Mouse (Mus musculus) cerebellum, adult (tissue): ENCODE data around the gene Zfpm1.
A peak's percentile ranks its signal among the peaks of the same experiment; 100 is the strongest.

Source experiments
- ATAC-seq: cut with Nextera tagmentation; 2 replicates; pipeline ENCODE4 v1.9.2; 2017; ENCODE audit warnings: mild to moderate bottlenecking, moderate library complexity, mixed read lengths; ENCODE audit not compliant: insufficient number of reproducible peaks, low FRiP score, low TSS enrichment

Zfpm1 gene

DNA sequence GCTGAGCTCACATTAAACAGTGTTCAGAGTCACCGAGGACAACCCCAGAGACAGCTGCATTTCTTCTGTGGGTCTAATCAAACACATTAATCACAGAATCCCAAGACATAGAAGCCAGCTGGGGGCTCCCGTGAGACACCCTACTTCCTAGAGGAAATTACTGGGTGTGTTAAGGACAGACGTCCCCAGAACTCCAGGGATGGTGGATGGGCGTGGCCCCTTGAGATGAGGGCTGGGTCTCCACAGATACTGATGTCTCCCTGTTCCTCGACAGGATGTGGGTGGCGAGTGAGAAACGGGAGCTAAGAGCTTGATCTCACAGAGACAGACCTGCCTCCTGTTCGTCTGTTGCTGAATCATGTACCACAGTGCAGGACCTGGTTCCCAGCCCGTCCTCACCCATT is 60.9 kb downstream of the Zfpm1 start:
- no peak for ATAC-seq

DNA sequence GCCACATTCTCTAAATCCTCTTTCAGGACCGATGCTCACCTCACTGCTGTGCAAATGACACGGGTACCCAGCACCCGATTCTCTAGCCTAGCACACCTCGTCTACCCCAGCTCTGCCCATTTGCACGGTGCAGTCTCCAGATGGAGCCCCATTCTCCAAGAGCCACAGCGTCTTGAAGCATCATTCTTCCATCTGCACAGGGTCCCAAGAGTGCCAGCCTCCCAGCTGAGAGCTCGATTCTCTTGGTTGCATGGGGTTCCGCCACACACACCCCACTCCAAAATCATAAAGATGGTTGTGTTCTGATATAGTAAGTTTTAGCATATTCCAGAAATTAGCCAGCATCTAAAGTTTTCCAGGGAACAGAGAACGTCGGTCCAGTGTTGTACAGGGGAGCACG is 61.4 kb downstream of the Zfpm1 start:
- ATAC-seq = no peak

DNA sequence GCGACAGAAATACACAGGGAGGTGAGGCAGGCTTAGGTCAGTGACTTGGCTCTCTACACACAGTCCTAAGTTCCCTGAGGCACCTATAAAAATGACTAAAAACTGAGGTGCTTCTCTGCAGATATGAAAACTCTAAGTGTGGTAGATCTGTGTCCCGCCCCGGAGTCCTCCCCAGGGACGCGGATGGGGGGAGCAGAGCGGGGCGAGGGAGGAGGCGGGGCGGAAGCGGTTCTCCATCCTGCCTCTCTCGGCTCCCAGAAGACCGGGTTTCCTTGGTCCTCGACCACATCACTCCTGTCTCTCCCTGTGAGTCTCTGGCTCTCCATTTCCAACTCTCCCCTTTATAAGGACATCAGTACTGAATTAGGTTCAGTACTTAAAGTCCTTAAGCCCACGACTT is 61.8 kb downstream of the Zfpm1 start:
- no peak for ATAC-seq

DNA sequence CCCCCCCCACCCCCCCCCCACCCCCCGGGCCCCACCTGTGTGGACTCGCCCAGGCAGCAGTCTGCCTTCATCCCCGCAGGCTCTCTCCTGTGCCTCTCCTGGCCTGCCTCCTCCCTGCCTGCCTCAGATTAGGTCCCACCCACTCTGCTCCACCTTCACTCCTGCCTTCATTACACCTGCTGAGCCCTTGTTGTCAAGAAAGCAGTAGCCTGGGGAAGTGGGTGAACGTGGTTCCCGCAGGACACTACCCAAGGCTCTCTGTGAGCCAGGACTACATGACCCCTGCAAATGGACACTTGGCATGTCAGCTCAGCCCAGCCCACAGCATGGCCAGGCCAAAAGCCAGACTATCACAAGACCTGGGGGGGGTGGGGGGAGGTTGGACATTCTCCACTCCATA is 62.3 kb downstream of the Zfpm1 start:
- 0 out of 2 replicates have a peak, but pooled peaks have one; percentile 7 for ATAC-seq

DNA sequence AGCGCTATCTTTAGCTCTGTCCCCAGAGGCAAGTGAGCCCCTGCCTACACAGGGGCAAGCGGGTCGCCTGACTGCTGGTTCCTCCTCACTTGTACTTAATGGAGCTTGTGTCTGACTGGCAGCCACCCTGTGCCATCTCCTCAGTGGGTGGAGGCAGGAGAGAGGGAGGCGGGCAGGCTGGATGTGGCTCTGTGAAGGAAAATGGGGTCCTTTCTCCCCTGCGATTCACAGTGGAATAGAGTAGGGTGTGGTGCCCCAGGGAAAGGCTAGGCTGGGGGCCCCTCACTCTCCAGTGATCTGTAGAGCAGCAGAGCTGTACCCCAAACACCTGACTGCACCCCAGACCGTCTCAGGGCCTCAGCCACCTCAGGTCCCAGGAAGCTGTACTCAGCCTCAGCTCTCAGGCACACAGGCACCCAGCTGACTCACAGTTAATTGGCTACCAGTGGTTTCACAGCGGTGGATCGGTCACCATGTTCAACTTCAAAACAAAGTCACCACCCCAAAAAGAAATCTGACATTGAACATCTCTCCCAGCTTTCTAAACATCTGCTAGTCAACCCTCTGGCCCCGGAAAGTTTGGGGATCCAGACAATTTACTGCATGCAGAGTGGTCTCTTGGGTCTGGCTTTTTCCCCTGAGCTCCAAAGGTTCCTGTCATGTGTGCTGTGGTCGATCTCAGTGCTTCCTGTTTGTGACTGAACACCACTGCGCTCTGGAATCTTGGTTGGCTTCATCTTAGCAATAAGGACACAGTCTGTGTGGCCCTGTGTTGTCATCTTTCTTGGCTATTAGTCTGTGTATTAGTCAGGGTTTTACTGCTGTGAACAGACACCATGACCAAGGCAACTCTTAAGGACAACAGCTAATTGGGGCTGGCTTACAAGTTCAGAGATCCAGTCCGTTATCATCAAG is 63.5 kb downstream of the Zfpm1 start:
- no peak for ATAC-seq

DNA sequence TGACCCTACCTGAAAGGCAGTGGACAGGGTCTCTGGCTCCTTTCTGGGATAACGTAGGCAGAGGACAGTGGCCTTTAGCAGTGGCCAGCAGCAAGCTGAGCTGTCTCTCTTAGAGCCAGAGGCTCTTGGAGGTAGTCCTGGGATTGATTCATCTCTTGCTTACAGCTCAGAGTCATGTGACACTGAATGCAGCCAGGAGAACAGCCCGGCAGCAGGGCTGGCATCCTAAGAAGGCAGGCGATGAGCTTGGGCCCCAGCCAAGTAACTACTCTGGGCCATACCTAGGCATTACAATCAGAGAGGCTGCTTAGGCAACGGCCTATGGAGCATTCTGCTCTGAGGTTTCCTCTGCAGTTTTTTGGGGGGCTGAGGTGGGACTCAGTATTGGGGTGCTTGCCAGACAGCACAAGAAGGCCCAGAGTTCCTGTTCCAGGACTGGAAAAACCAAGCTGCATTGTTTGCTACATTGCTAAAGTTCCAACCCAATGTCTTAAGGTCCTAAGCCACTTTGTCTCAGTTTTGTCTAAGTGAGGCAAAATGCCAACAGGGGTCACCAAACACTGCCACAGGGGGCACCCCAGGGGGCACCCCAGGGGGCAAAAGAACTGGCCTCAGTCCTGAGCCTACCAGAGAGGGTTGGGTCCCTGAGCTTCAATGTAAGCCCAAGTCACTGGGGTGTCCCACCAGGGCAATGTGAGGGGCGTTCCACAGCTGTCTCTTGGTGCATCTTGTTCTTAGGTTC is 66.0 kb downstream of the Zfpm1 start:
- peak; percentile 74 for ATAC-seq

DNA sequence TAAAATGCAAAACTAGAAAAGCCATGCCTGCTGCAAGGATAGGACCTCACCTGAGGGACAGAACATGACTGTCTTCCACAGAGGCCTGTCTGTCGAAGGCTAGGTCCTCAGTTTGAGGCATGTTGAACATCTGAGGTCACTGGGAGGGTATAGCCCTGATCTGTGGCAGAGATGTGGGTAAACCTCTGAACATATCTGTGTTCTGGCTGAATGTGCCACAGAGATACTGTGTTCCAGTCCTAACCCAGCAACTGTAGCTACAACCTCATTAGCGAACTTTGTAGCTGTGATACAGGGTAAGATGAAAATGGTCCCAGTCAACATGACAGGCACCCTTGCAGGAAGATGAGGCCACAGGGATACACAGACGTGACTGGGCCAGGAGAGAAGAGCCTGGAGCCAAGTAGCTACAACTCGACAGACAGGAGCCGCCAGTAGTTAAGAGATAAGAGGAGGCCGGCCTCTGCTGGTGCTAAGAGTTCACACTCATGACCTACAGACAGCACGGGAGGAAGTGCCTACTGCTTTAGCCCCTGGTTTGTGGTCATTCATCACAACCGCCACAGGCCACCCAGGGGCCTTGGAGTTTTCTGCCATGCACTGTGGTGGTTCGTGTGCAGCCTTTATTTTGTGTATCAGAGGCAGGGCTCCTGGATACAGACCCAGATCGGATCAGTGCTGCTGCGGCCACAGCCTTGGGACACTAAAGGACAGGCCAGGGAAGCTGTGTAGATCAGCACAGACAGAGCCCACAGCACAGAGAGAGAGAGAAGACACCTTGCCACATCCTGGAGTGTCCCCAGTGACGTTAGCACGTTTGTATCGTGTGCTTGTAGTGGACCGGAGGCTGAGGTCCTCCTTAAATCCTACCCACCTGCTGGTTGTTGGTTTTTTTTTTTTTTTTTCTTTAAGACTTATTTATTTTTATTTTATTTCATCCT is 67.7 kb downstream of the Zfpm1 start:
- no peak for ATAC-seq

DNA sequence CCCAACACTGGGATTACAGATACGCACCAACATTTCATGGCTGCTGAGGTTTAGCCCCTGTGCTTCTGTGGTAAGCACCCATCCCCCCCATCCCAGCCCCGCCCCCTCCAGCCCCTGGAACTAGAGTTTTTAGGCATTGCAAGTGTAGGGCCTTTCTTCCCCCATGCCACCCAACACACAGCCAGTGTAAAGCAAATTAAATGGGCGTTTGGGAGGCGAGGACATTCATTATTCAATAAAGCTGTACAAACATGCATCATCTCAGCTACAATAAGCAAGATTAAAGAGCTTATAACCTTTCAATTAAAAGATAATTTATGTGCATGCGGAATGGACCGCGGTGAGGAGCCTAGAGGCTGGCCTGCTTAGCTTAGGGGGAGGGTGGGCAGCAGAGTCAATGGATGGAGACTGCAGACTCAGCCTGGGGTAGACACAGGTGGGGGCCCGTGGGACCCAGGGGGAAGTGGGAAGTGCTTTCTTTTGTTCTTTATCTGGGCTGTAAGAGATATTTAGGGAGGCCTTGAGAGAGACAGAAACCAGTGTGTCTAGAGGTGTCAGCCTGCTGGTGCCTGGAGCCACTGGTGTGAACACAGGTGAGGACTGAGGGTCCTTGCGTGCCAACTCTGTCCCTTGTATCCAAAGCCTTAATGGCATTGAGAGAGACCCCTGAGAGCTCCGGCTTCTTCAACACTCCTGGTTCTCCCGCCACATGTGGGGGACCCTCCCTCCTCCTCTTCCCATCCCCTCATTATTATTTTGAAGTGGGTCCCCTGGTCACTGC is 68.6 kb downstream of the Zfpm1 start:
- ATAC-seq = no peak

DNA sequence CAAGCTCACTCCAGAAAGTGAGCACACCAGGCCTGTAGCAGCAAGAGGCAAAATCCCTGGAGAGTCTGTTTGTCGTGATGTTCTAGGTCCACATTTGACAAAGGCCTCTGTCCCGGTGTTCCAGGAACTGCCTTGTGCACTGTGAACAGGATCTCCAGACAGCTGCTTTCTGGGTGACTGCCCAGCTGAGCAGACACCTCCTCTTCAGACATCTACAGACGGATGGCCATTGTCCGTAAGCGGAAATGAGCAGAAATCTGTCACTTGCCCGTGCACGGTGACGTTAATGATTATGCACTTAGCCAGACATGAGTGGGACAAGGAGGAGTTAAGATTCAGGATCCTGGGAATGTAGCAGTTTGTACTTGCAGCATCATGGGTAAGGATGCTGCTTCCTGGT is 72.2 kb downstream of the Zfpm1 start:
- ATAC-seq = no peak

DNA sequence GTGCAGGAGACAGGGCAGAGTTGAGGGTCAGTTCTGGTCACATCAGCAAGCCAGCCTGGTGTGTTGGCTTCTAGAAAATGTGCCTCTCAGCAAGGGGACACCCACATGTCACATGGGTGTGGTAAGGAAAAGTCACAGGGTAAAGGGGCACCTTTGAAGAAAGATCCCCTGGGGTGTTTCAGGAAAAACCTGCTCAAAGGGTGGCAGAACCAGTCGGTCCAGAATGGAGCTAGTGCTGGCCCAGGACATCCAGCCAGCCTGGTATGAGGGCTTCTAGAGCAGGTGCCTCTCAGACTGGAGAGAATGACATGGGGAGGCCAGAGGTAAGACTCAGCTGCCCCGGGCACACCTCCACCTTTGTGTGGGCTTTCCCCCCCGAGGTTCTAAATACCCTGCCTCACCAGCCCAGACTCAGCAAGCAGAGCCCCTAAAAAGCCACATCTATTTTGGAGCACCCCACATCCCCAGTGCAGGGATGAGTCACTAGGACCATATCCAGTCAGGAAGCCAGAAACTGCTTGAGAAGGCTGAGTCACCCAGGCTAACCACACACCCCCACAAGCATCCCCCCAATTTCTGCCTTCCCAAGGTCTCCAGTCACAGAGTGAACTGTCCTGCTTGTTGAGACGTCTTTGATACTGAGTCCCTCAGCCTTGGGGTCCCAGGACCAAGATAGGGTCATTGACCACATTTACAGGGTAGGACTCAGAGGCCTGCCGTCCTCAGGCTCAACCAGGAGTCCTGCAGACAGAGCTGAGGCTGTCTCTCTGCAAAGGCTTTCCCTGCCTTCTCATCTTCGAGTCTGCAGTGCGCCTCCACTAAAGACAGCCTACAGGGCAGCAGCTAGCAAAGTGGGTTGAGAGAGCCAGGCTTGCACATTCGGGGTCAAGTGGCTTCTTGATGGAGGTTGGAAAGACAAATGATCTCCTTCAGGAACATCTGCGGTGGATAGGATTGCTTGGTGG is 74.0 kb downstream of the Zfpm1 start:
- no peak for ATAC-seq

DNA sequence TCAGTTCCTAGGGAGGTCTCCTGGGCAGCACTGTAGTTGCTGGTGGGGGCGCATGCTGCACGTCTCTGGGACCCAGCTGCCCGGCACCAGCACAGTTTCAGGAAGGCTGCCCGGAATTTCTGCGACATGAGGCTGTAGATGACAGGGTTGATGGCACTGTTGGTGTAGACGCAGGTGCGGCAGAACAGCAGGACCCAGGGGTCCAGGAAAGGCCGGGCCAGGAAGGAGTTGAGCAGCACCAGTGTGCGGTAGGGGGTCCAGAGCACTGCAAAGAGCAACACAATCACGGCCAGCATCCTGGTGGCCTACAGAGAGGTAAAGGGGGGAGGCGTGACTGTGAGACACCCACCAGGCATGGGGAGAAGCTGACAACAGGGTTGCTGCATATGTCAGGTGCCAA is 75.3 kb downstream of the Zfpm1 start:
- ATAC-seq = no peak

DNA sequence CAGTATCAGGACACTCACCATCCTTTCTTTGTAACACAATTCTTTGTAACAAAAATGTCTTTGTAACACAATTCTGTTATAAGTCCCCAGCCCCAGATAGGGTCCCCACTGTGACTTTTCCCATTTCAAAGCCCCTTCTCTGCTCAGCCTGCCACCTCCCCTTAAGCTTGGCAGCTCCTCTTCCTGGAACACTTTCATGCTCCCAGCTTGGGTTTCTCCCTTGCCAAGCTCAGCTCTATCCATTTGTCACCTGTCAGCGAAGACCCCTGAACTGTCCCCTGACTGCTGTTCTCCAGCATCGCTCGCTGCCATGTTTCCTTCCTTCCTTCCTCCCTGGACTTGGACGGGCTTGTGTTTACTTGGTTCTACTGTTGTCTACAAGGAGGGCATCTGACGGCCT is 75.7 kb downstream of the Zfpm1 start:
- ATAC-seq = no peak

DNA sequence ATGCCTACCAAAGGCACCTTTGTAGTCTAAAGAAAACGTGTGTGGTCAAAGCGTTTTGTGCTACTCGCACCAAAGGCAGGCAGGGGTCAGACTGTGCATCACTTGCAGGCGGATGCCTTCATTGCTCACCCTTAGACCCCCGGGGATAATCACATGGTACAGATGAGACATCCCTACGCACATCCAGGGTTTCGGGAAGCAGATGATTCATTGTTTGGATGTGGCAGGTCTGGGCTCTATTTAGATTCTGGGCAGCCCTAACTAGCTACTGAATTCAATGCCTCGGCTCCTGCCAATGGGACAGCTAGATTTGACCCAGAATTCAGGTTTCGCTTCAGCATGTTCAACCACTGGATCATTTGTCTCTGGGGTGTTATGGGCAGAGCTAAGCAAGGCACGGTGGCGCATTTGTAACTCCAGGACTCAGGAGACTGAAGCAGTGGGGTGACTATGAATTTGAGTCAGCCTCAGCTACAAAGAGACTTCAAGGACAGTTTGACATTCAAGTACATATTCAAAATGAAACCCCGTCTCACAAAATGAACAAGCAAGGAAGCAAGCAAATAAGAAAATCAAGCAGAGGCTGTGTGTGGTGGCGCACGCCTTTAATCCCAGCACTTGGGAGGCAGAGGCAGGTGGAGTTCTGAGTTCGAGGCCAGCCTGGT is 77.3 kb downstream of the Zfpm1 start:
- no peak for ATAC-seq

DNA sequence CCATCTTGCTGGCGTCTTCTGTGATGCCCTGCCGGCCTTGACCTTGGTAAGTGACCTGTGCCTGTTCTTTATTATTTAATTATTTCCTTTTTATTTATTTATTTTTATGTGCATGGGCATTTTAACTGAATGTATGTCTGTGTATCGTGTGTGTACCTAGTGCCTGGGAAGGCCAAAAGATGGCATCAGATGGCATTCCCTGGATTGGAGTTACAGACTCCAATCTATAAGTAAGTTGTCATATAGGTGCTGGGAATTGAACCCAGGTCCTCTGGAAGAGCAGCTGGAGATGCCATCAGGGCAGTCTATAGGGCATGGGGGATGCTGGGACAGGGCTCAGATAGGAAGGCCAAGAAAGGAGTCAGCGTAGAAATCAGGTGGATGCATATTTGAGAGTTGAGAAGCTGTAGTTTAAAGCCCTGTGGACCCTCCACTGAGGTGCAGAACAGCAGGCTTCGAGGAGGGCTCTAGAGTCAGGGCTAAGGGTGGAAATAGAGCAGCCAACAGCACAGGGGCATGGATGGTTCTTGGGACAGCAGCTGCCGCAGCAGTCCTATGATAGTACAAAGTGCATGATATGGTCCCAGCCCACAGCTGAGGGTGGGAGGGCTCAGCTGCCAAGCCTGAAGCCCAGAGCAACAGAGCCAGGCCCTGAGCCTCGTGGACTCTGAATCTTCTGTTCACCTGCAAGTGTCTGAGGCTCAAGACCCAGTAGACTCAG is 78.9 kb downstream of the Zfpm1 start, which contains the start of gene Trhr2:
Trhr2 (minus strand) TSS at position 51 of the 721 bp plus-strand sequence.
- ATAC-seq = no peak

DNA sequence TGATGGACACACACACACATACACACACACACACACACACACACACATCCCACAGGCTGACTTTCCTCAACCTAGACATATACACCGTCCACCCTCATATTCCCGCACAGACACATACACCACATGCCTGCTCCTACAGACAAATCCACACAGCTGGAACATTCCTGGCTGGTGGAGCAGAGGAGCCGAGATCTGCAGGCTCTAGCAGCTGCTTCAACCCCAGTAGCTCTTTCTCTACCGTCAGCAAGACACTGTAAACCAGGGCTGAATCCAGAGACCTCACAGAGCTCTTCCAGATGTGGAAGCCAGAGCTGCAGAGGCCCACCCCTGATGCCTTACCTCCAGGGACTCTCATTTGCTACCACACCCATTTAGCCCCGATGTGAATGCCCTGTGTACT is 80.3 kb downstream of the Zfpm1 start:
- no peak for ATAC-seq

DNA sequence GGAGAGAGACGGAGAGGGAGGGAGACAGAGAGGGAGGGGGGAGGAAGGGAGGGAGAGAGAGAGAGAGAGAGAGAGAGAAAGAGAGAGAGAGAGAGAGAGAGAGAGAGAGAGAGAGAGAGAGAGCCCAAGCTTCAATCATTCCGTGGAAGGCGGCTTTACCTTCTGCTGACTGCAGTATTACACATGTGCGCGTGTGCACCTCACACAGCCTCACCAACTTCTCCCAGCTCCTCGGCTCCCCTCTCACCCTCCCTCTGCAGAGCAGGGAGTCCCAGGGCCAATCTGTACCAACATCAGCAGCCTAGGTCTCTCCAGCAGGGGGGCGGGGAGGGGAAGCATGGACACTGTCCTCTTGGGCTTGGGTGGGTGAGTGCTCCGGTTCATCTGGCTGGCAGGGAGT is 81.0 kb downstream of the Zfpm1 start:
- ATAC-seq = no peak

DNA sequence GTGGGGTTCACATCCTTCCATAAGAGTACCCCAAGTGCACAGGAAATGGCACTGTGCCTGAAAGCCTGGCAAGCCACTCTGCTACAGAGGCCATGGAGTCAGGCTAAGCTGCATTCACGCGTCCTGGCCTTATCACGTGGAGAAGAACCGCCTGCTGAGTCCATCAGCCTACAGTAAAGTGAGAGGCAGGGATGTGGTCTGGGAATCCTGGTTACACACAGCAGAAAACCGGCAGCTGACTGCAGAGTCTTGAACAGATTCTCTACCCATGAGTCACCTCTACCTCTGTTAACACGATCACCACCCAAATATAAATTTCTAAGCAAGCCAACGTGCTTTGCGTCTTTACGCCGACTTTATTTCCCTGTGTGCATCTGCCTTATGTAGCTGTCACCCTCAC is 86.6 kb downstream of the Zfpm1 start:
- no peak for ATAC-seq
